Mouse (Mus musculus) stomach, postnatal 0 days (tissue): Measurements from ENCODE around the gene Isy1.

Source experiments
- CTCF ChIP-seq: IDR thresholded peaks from 2 replicates; pipeline ENCODE4 v1.5.1; 2016; ENCODE audit warnings: antibody characterized with exemption, low read depth, mild to moderate bottlenecking, moderate library complexity
- EP300 ChIP-seq: optimal IDR thresholded peaks from 2 replicates; pipeline ENCODE3; 2016; ENCODE audit warnings: antibody characterized with exemption

- TF ChIP-seq CTCF (peak; percentile 55), EP300 (no peak)
These were observed 59.1 kb downstream of the Isy1 start for GRCm38 (mm10) chr6:87779174-87780165.
